Mouse (Mus musculus) monocyte, adult 5-6 weeks (primary cell): ENCODE measurements around the gene Tnfsf9. TPM values are rescaled to one million over a fixed set of nuclear protein-coding genes. Genes with fewer than 3 reads are reported as not detected.

Experiments
- ATAC-seq: fragments of 153-309, 156-312 bp; replicated peaks from 2 replicates; pipeline ENCODE4 v1.8.0; 2017; ENCODE audit warnings: mild to moderate bottlenecking; ENCODE audit not compliant: low TSS enrichment, insufficient number of reproducible peaks, severe bottlenecking, poor library complexity, low FRiP score
- total RNA-seq: library from RNA; stranded (forward); fragments of 200-1000, 200-491, 200-594 nt; gene quantifications from 3 replicates; pipeline ENCODE4 v1.2.3, GENCODE M21; 2017

Gene Tnfsf9
- total RNA-seq, 1 experiment from 2014 or later: 0.57 TPM

- ATAC-seq: no peak
Measured at GRCm38 (mm10) chr17:57087049-57087832, 17.9 kb upstream of the Tnfsf9 start, which contains the start of gene Tubb4a. Tubb4a (minus strand) TSS chr17:57087782.

GRCm38 (mm10) chr17:57094222-57094621 is 10.9 kb upstream of the Tnfsf9 start:
- no peak for ATAC-seq

- ATAC-seq: peak; percentile 78
Measured at GRCm38 (mm10) chr17:57095855-57096622, 9.1 kb upstream of the Tnfsf9 start.

GRCm38 (mm10) chr17:57096623-57096920 is 8.6 kb upstream of the Tnfsf9 start:
- ATAC-seq: peak; percentile 64

- ATAC-seq: no peak
Measured at GRCm38 (mm10) chr17:57098321-57098720, 6.8 kb upstream of the Tnfsf9 start.

- no peak for ATAC-seq
Measured at GRCm38 (mm10) chr17:57099629-57100325, 5.3 kb upstream of the Tnfsf9 start.

- no peak for ATAC-seq
Measured at GRCm38 (mm10) chr17:57102276-57102675, 2.8 kb upstream of the Tnfsf9 start.

GRCm38 (mm10) chr17:57104496-57104895 is 629 bp upstream of the Tnfsf9 start:
- no peak for ATAC-seq

GRCm38 (mm10) chr17:57106035-57106368 is 877 bp downstream of the Tnfsf9 start:
- no peak for ATAC-seq

GRCm38 (mm10) chr17:57107064-57107463 is 1.9 kb downstream of the Tnfsf9 start:
- ATAC-seq: no peak

- ATAC-seq: no peak
Measured at GRCm38 (mm10) chr17:57108040-57108665, 3.0 kb downstream of the Tnfsf9 start.

GRCm38 (mm10) chr17:57108666-57109171 is 3.6 kb downstream of the Tnfsf9 start:
- ATAC-seq: no peak

GRCm38 (mm10) chr17:57110005-57110404 is 4.9 kb downstream of the Tnfsf9 start:
- ATAC-seq: no peak

GRCm38 (mm10) chr17:57112768-57113474 is 7.8 kb downstream of the Tnfsf9 start:
- ATAC-seq: peak; percentile 93

GRCm38 (mm10) chr17:57116801-57117200 is 11.7 kb downstream of the Tnfsf9 start:
- ATAC-seq: no peak

GRCm38 (mm10) chr17:57118524-57119349 is 13.6 kb downstream of the Tnfsf9 start:
- no peak for ATAC-seq

GRCm38 (mm10) chr17:57121856-57122255 is 16.7 kb downstream of the Tnfsf9 start:
- no peak for ATAC-seq
